Mouse (Mus musculus): ENCODE results near the gene Xrcc6. TPM values are rescaled to one million over a fixed set of nuclear protein-coding genes. Genes with fewer than 3 reads are reported as not detected.

The Xrcc6 gene
- total RNA-seq, 2 experiments from 2014 or later = 20.4 to 27.0 TPM

GRCm38 (mm10) chr15:82065511-82065910 is 77.9 kb downstream of the Xrcc6 start:
- DNase-seq = peak; percentile 65 to 87
- intact Hi-C loops (cut with DNase I) = loop anchor here (1.0 to 2.0 kb wide), 4 partner anchors 42 to 171 kb away; no protein-coding TSS in a partner anchor

- DNase-seq = no peak
- intact Hi-C loops (cut with DNase I) = no loop called here
Observed at GRCm38 (mm10) chr15:82069898-82070297, 82.3 kb downstream of the Xrcc6 start, which contains the start of gene Mei1. Mei1 (plus strand) TSS chr15:82069996.

- intact Hi-C loops (cut with DNase I) = no loop called here
Observed at GRCm38 (mm10) chr15:82071816-82072469, 84.3 kb downstream of the Xrcc6 start.

GRCm38 (mm10) chr15:82073490-82073889 is 85.9 kb downstream of the Xrcc6 start:
- no peak for DNase-seq
- intact Hi-C loops (cut with DNase I) = no loop called here

More at GRCm38 (mm10) chr15:82071816-82072469, 84.3 kb downstream of the Xrcc6 start:
- DNase-seq = no peak

- intact Hi-C loops (cut with DNase I) = no loop called here
- DNase-seq = no peak
Observed at GRCm38 (mm10) chr15:82079883-82080282, 92.2 kb downstream of the Xrcc6 start.

GRCm38 (mm10) chr15:82081161-82081560 is 93.5 kb downstream of the Xrcc6 start:
- DNase-seq = peak; percentile 8 to 10
- intact Hi-C loops (cut with DNase I) = loop anchor here (1.0 kb wide), 1 partner anchor 21 kb away; no protein-coding TSS in a partner anchor

GRCm38 (mm10) chr15:82085606-82086005 is 98.0 kb downstream of the Xrcc6 start:
- DNase-seq = no peak
- intact Hi-C loops (cut with DNase I) = no loop called here

- intact Hi-C loops (cut with DNase I) = no loop called here
Observed at GRCm38 (mm10) chr15:82086131-82086530, 98.5 kb downstream of the Xrcc6 start.

GRCm38 (mm10) chr15:82087266-82087665 is 99.6 kb downstream of the Xrcc6 start:
- intact Hi-C loops (cut with DNase I) = no loop called here
- DNase-seq = no peak

More at GRCm38 (mm10) chr15:82086131-82086530, 98.5 kb downstream of the Xrcc6 start:
- no peak for DNase-seq

Other genes with a start within 250 kb of the Xrcc6 start
- gene Zc3h7b, start 242.8 kb upstream of the Xrcc6 start, total RNA-seq (2021) = 10 to 100 TPM; 74.9 to 78.7 TPM
- gene Rangap1, start 242.3 kb upstream of the Xrcc6 start, total RNA-seq (2021) = 10 to 100 TPM; 28.1 to 35.2 TPM
- 10 to 100 TPM; 69.3 to 93.0 TPM for gene Tef, start 185.4 kb upstream of the Xrcc6 start, total RNA-seq (2021)
- 100 to 1,000 TPM; 119 to 131 TPM for gene Tob2, start 129.0 kb upstream of the Xrcc6 start, total RNA-seq (2021)
- gene Phf5a, start 115.9 kb upstream of the Xrcc6 start, total RNA-seq (2021) = 10 to 100 TPM; 41.4 to 44.2 TPM
- gene Aco2, start 115.5 kb upstream of the Xrcc6 start, total RNA-seq (2021) = 1,000 to 10,000 TPM; 2,092 to 2,100 TPM
- gene Polr3h, start 61.6 kb upstream of the Xrcc6 start, total RNA-seq (2021) = 1 to 10 TPM; 7.5 to 7.9 TPM
- 10 to 100 TPM; 39.6 to 60.9 TPM for gene Csdc2, start 51.1 kb upstream of the Xrcc6 start, total RNA-seq (2021)
- 10 to 100 TPM; 23.0 to 28.8 TPM for gene Pmm1, start 26.9 kb upstream of the Xrcc6 start, total RNA-seq (2021)
- not detected for gene 1700029P11Rik, start 7.3 kb upstream of the Xrcc6 start, total RNA-seq (2021)
- 10 to 100 TPM; 22.6 to 27.9 TPM for gene Desi1, start 46.0 kb downstream of the Xrcc6 start, total RNA-seq (2021)
- 10 to 100 TPM; 48.6 to 53.8 TPM for gene Snu13, start 59.8 kb downstream of the Xrcc6 start, total RNA-seq (2021)
- not detected for gene 4930407I10Rik, start 71.3 kb downstream of the Xrcc6 start, total RNA-seq (2021)
- gene Mei1, start 82.2 kb downstream of the Xrcc6 start, total RNA-seq (2021) = not detected
- 1 to 10 TPM; 4.8 to 5.8 TPM for gene Ccdc134, start 140.1 kb downstream of the Xrcc6 start, total RNA-seq (2021)
- gene Srebf2, start 159.3 kb downstream of the Xrcc6 start, total RNA-seq (2021) = 10 to 100 TPM; 18.7 to 22.6 TPM
- under 1 TPM; 0.14 to 0.34 TPM for gene Shisa8, start 225.0 kb downstream of the Xrcc6 start, total RNA-seq (2021)
- gene Tnfrsf13c, start 236.5 kb downstream of the Xrcc6 start, total RNA-seq (2021) = under 1 TPM; 0.24 TPM